Mouse (Mus musculus) frontal cortex, adult 2 months (tissue): ENCODE measurements around the gene Mturn. TPM values are rescaled to one million over a fixed set of nuclear protein-coding genes. Genes with fewer than 3 reads are reported as not detected.

Experiments
- DNase-seq, 2 experiments: peaks; one replicate each; pipeline ENCODE4 v3.0.0; 2022; ENCODE audit warnings: low spot score in 1 of 2; ENCODE audit errors: extremely low spot score in 1 of 2
- polyA plus RNA-seq: library from polyadenylated mRNA; depleted of rRNA; stranded (reverse); fragments of >200 nt; gene quantifications from 2 replicates; pipeline ENCODE4 v1.2.3, GENCODE M21; 2012; rRNA removed

Gene Mturn
- polyA plus RNA-seq, 1 experiment, result 45.4 TPM

DNA sequence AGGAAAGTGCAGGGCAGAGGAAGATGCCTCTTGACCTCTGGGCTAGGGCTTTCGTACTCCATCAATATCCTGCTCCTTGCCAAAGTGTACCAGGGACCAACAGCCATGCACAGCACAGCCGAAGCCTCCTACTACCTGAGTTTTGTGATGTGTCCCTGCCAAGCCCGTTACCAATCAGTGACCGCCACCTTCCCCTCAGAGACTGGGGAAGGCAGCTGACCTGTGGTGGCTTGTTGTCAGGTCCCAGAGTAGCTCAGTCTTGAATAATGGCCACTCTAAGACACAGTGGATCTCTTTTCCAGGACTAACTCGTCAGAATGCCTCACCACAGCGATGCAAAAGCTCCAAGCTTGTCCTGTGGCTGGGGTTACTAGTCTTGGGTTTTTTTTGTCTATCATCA, 45.4 kb downstream of the Mturn start:
- no peak for DNase-seq

DNA sequence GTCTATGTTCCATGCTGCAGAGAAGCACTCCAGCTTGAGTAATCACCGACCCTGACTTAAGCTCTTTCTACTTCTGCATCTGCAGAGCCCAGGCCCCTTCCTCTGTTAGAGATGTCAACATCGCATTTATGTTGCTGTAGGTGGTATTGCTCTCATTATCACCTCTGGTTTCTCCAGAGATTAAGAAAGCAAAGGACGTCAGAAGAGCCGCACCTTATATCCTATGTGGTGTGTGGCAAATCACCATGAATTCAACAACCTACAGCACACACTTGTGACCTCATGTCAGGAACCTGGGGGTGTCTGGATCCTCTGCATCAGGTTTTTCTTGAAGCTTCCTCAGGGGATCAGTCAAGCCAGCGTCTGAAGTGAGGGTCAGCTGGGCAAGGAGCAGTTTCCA, 46.0 kb downstream of the Mturn start:
- DNase-seq, result no peak

DNA sequence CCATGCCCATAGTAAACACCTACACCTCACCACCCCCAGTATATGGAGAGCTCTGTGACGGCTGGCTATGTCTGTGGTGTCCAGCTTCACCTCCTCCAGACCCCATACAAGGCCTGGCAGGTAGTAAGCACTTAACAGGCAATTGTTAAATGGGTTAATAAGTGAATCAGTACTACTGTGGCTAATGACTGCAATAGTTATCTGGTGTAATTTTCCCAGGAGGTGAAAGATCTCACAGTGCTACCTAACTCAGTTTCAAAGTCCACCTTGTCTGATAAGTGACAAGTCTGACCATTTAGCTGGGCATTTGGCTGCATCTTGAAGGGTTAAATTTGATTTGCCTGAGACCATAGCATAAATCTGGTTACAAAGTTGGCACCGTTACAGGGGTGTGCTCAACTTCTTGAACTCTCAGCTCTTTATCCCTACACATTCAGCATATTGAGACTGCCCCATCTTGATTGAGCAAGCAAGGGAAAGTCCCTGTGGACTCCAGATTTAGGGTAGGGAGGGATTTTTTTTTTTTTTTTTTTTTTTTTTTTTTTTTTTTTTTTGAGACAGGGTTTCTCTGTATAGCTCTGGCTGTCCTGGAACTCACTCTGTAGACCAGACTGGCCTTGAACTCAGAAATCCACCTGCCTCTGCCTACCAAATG, 48.2 kb downstream of the Mturn start:
- DNase-seq, result no peak

DNA sequence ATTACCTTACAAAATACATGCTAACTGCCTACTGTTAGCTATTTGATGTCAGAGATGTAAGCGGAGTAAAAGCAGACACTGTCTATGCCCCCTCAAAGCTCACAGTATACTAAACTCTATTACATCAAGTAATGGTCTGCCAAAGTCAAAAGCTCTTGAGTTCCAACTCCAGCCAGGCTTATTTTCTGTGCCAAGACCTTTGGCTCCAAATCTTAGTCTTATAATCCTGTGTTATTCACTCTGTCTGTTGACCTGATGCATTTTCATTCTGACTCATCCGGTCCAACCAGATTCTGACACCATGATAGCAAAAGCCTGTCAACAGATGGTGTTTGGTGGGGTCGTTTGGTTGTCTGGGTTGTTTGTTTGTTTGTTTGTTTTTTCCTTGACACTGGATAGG, 50.3 kb downstream of the Mturn start:
- no peak for DNase-seq

DNA sequence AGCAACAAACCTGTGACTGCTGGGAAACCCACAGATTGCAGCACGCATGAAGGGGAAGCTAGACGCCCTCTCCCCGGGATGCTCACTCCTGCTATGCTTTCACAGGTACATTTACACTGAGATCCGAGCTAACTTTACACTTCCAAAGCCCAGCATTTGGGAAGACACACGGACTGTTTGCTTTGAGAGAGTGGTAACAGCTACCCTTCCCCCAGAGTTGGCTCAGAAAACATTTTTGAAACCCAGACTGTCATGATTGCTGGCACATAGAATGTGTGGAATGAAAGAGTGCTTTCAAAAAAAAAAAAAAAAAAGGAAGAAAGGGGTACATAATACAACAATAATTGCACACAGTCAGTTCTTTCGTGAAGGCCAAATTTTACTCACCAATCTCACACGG, 51.3 kb downstream of the Mturn start:
- peak in 1 of 2 experiments; percentile 10 for DNase-seq

DNA sequence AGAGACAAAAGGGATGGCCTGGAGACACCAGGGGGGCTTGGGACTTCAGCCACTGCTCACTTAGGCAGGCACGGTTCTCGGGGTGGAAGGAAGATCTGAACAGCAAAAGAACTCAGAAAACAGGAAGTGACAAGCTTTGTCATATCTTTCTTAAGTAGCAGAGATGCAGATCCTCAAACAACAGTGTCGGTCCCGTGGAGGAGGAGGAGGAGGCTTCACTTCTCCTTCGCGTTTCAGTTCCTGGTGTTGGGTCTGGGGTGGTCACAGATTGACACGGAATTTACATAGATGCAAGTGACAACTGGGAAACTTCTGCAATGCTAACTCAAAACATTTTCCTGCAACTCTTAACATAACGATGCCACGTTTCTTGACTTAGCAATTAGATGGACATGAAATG, 54.7 kb downstream of the Mturn start:
- no peak for DNase-seq

DNA sequence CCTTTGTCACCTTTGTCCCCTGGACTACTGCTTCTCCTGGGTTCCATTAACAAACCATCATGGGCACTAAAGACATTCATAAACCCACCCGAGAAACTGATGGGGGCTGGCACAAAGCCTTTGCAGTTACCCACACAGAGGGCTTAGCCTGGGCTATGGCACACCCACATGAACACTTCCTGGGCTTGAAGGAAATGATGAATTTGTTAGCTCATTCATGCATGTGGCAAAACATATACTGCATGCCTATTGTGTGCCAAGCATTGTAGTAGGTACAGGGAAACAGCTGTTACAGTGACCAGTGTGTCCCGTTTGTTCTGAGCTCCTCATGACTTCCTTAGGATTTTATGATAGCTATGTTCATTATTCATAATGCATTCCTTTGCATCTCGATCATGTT, 55.8 kb downstream of the Mturn start:
- no peak for DNase-seq

DNA sequence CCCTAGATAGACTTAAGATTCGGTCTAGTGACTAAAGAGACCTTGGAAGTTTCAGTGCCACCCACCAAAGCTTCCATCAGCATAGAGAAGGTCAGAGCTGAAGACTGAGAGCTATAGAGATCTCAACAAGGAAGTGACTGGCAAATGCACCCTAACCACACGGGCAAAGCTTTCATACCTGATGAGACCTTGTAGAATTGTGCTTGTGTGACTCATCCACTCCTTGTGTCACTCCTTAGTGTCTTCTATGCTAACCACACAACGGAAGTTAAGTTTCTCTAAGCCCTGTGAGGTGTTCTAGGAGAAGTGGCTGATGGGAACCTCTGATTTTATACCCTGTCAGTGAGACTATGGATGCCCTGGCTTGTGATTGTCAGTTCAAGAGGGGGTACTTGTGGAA, 56.3 kb downstream of the Mturn start:
- no peak for DNase-seq

DNA sequence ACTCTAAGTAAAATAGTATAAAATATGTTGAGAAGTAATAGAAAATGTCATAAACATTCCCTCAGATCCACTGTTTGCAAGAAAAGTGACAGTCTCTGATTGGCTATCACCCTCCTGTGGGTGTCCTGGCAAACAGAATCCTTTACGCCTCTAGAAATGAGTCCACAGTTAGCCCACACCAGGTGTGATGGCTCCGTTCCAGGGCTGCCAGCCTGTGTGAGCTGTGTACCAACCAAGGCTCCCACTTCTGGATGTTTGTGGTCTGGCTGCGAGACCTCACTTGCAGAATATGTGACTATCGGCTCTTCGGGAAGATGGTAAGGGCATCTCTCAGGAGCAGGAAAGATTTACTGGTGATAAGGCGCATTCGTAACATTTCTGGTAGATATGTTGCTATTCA, 67.6 kb downstream of the Mturn start:
- DNase-seq, result no peak

DNA sequence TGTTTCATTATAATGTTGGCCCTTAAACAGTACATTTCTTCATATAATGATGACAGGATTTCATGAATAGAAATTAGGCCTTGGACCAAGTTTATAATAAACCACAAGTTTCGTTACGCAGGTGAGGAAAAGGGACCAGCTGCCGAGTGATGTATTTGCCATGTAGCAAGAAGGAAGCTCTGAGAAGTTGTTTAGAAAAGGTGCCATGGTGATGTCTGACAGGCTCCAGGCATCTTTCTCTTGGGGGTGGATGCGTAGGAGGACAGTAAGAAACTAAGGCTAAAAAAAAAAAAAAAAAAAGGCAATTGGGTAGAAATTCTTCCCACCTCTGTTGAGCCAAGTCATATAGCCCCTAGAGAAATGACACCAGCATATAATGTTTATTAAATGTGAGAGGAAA, 70.2 kb downstream of the Mturn start:
- DNase-seq, result peak; percentile 6 to 61

DNA sequence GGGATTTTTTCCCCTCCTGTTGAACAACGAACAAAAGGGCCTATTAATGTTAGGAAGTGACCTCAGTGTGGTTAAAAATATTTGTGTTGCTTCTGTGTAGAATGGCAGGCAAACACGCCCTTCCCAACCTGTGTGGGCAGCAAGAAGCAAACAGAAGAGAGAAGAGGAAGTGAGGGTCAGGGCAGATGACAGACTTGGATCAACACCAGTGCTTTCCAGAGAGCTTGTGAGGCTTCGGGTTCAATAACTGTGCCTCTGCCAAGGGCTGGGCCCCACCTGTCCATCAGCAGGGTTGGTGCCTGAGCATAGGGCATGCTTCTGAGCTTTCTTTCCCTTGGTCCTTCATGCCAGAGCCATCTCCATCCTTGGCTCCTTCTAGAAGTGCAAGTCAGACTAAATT, 70.7 kb downstream of the Mturn start:
- DNase-seq, result no peak

Other genes starting within 250 kb of the Mturn start
- 101 and 121 TPM in 2 replicates for gene Scrn1, start 115.1 kb upstream of the Mturn start, polyA plus RNA-seq
- gene Plekha8, start 86.5 kb upstream of the Mturn start, polyA plus RNA-seq, result 7.6 and 8.0 TPM in 2 replicates
- 12.7 and 13.7 TPM in 2 replicates for gene Fkbp14, start 84.3 kb upstream of the Mturn start, polyA plus RNA-seq
- 8.8 and 9.4 TPM in 2 replicates for gene Znrf2, start 135.3 kb downstream of the Mturn start, polyA plus RNA-seq